Mouse (Mus musculus) granulocyte monocyte progenitor cell, adult 5-6 weeks (primary cell): ENCODE measurements around the gene Hist1h2bp. TPM values are rescaled to one million over a fixed set of nuclear protein-coding genes. Genes with fewer than 3 reads are reported as not detected.

ENCODE experiments used
- ATAC-seq: replicated peaks from 2 replicates; pipeline ENCODE4 v1.8.0; 2016; ENCODE audit warnings: mild to moderate bottlenecking, moderate TSS enrichment, inconsistent platforms; ENCODE audit not compliant: poor library complexity, severe bottlenecking
- total RNA-seq, 2 experiments: library from RNA; stranded (forward) in 1 of 2; stranded (reverse) in 1 of 2; fragments of 200-712, 200-1000 nt in 1 of 2; fragments of >200 nt in 1 of 2; fragmentation: Nextera tagmentation in 1 of 2; gene quantifications; 2 replicates each; pipeline ENCODE4 v1.2.3; 2014 to 2017

Gene Hist1h2bp
- total RNA-seq (2014; fragmentation: Nextera tagmentation), result 8.8 and 28.0 TPM in 2 replicates
- 41.2 and 55.0 TPM in 2 replicates for total RNA-seq (2017)

DNA sequence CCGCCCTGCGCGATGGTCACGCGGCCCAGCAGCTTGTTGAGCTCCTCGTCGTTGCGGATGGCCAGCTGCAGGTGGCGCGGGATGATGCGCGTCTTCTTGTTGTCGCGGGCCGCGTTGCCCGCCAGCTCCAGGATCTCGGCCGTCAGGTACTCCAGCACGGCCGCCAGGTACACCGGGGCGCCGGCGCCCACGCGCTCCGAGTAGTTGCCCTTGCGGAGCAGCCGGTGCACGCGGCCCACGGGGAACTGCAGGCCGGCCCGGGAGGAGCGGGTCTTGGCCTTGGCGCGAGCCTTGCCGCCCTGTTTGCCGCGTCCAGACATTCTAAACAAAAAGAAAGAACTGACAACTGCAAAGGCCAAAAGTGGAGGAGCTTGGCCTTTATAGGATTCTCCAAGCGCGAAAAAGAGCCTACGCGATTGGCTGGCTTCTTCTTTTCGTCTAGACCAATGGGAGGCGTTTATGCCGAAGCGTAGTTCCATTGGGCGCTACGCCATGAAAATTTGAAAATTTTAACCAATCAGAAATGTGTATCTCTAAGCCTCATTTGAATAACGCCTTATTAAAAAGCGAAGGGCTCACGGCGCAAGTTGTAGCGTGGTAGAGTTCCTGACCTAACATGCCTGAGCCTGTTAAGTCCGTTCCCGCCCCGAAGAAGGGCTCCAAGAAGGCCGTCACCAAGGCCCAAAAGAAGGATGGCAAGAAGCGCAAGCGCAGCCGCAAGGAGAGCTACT is at the start of gene Hist1h2bp, which contains the start of gene Hist1h2an:
Gene Hist1h2bp (plus strand): TSS at position 563 of the 731 bp plus-strand sequence.
Gene Hist1h2an (minus strand): TSS at position 320 of the 731 bp plus-strand sequence.
- peak; percentile 82 for ATAC-seq

DNA sequence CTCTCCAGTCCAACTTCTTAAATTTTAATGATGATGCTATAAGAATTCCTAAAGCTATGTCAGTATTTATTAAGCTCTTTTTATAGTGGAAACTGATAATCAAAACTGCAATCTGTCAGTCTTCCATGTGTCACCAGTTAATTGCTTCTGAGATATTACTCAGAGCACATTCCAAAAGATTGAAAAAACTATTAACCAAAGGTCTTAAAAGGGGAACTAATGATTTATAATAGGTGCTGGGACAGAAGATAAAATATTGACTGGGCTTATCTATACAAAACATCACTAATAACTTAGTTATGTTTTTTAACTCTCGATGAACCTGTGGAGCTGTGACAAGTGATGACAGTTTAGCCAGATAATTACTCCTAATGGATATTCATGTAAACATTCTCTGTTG is 42.3 kb upstream of the Hist1h2bp start:
- no peak for ATAC-seq

DNA sequence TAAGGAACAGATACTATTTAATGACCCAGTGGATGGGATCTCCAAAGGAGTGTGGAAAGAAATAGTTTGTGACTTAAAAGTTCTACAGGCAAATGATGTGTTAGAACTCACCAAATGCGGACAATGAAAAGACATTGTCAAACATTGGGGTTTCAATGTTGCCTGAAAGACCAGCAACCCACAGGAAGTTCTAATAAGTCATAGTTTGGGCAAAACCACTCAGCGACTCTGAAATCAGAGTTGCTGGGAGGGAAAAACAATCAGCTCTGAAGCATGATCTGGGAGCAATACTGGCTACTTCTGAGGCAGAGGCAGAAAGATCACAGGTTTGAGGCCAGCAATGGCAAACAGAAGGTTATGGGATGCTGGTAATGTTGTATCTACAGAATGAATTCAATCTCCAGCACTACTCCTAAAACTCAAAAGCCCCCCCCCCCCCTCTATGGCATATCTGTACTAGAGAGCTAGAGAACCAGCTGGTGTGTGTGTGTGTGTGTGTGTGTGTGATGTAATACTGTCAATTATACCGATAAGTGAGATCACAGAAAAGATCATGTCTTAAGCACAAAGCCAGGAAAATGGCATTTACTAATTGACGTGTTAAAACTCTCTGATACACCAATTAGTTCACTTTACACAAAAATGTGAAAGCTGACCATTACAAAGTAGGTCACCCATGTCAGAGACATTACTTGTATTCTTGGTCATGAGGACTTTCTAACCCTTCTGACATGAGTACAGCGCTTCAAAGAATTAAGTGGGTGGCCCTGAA is 37.7 kb upstream of the Hist1h2bp start:
- no peak for ATAC-seq

DNA sequence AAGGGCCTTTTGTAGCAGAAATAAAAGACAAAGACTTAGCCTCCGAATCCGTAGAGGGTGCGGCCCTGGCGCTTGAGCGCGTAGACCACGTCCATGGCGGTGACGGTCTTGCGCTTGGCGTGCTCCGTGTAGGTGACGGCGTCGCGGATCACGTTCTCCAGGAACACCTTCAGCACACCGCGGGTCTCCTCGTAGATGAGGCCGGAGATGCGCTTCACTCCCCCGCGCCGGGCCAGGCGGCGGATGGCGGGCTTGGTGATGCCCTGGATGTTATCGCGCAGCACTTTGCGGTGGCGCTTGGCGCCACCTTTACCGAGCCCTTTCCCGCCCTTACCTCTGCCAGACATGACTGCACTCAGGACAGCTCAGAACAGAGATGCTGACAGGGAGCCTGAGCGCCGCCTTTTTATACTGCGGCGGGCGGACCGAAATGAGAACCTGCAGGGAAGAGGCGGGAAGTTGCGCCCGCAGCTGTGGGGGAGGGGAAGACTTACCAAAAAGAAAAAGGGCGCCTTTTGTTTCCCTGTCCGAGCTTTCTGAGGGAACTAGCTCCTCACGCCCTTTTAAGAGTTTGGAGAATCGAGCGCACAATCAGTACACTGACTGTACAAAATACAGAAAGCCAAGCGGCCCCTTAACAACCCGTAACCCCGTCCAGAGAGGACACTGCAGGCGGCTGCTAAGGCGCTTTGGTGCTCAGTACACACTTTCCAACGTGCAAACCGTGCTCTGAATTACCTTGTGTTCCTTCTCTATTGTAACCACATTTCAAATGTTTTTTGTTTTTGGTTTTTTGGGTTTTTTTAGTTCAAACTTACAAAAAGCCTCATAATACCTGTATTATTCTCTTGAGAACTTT is 36.9 kb upstream of the Hist1h2bp start, which contains the start of gene Hist1h4k:
Gene Hist1h4k (minus strand): TSS at position 347 of the 859 bp plus-strand sequence.
- peak; percentile 62 for ATAC-seq

DNA sequence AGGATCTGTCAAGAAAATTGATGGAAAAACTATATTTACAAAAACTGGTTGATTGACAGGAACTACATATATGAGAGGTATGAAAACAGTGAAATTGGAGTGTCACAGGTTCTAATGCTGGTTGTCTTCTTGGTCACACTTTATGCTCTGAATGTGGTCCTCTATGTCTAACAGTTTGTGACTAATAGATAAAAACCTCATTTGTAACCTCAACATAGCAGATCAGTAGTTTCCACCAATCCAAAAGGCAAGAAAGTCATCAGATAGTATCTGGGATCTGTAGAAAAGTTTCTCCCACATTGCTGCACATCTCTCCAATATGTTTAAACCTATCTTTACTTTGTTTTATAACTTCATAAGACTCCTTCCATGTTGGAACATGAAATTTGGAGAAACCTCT is 35.8 kb upstream of the Hist1h2bp start:
- ATAC-seq, result no peak

DNA sequence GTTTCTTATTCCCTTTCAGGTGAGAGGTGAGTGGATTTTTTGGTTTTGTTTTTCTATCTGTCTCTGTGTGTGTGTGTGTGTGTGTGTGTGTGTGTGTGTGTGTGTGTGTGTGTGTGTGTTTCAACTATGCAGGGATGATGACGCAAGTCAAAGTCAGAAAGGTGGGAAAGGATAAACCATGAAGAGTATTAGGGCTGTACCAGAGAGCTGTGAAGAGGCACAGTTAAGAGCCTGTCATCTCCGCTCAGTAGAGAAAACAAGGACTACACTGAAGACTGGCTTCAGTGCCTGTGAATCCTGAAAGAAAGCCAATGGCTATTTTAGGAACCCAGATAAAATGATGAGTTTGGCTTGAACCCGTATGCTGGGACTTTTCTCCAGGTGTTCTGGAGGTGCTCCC is 35.4 kb upstream of the Hist1h2bp start:
- ATAC-seq, result no peak

DNA sequence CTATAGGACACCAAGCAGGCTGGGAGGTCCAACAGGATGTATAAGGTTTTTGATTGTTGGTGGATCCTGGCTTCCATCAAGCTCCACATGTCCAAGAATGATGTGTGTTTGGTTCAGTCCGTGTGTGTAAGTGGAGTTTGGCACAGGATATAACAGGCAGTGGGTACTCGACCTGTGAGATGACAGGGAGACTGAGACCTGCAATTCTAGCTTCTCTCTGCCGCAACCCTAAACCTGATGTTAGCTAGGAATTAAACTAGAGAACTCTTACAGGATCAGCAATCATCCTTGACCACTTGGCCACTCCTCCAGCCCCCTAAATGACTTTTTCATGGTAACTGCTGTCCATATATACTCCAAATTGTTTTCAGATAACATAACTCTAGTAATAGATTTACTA is 34.9 kb upstream of the Hist1h2bp start:
- no peak for ATAC-seq

DNA sequence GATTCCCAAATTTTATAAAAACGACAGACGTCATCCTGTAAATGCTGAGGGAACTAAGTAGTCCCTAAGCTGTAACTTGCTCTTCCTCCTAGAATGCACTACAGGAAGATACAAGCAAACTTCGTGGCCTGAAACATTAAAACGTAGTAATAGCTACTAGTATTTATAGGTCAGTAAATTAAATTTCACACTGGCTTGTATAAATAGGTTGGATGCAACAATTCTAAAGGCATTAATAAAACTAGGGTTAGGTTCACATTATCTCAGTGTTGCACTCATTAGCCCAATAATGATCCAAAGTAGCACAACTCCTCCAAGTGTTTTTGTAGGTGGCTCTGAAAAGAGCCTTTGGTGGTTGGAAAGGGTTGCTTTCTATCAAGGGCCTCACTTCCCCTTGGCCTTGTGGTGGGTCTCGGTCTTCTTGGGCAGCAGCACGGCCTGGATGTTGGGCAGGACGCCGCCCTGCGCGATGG is 34.2 kb upstream of the Hist1h2bp start:
- peak; percentile 25; the same call in 1 of the 2 replicates for ATAC-seq

DNA sequence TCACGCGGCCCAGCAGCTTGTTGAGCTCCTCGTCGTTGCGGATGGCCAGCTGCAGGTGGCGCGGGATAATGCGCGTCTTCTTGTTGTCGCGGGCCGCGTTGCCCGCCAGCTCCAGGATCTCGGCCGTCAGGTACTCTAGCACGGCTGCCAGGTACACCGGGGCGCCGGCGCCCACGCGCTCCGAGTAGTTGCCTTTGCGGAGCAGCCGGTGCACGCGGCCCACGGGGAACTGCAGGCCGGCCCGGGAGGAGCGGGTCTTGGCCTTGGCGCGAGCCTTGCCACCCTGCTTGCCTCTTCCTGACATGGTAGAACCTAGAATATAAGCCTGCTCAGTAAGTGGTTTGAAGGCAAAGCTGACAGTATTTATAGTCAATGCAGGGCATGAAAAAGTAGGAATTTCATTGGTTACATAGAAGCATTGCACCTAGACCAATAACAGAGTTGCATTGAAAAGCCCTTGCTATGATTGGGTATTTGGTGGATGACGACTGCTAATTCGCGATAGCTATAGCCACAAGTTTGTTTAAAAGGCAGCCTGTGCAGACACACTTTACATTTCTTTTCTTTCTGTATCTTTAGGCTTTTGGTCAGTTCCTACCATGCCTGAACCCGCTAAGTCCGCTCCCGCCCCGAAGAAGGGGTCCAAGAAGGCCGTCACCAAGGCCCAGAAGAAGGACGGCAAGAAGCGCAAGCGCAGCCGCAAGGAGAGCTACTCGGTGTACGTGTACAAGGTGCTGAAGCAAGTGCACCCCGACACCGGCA is 33.6 kb upstream of the Hist1h2bp start, which contains the start of the genes Hist1h2ak and Hist1h2bn:
Gene Hist1h2ak (minus strand): TSS at position 304 of the 762 bp plus-strand sequence.
Gene Hist1h2bn (plus strand): TSS at position 600 of the 762 bp plus-strand sequence.
- peak; percentile 78 for ATAC-seq

DNA sequence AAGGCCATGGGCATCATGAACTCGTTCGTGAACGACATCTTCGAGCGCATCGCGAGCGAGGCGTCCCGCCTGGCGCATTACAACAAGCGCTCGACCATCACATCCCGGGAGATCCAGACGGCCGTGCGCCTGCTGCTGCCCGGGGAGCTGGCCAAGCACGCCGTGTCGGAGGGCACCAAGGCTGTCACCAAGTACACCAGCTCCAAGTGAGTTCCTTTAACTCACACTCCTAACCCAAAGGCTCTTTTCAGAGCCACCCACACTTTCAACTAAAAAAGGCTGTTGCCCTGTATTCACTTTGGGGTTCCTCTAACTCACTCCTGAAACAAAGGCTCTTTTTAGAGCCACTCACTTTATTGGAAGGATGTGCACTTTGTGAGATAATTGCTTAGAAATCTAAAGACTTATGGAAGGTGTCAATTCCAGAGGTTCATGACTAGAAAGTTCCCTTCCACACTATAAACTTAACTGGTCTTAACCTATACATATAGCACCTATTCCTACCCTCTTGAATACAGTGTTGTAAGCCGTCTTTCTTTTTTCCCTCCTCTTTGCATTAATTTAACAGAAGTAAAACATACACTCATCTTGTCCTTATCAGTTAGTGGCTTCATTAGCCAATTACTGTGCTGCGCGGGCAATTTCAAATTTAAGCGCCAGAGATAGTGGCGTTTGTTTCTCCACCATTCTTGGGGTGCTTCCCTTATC is 32.8 kb upstream of the Hist1h2bp start:
- ATAC-seq, result peak; percentile 21

DNA sequence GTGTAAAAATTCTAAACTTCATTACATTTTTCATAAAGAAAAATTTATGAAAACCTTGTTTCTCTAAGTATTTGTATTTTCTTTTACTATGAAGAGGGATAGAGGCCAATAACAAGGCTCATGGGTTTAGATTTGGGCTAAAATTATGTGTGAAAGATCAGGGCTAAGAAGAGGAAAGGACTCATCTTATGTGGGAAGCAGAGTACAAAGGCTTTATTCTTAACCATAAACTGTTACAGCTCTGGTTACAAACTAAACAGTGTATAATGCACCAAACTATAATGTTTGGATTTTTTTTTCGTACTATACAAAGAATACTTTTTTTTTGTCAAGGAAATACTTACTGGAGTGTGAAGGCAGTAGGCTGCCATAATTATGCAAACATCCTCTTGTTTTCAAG is 31.6 kb upstream of the Hist1h2bp start:
- no peak for ATAC-seq

DNA sequence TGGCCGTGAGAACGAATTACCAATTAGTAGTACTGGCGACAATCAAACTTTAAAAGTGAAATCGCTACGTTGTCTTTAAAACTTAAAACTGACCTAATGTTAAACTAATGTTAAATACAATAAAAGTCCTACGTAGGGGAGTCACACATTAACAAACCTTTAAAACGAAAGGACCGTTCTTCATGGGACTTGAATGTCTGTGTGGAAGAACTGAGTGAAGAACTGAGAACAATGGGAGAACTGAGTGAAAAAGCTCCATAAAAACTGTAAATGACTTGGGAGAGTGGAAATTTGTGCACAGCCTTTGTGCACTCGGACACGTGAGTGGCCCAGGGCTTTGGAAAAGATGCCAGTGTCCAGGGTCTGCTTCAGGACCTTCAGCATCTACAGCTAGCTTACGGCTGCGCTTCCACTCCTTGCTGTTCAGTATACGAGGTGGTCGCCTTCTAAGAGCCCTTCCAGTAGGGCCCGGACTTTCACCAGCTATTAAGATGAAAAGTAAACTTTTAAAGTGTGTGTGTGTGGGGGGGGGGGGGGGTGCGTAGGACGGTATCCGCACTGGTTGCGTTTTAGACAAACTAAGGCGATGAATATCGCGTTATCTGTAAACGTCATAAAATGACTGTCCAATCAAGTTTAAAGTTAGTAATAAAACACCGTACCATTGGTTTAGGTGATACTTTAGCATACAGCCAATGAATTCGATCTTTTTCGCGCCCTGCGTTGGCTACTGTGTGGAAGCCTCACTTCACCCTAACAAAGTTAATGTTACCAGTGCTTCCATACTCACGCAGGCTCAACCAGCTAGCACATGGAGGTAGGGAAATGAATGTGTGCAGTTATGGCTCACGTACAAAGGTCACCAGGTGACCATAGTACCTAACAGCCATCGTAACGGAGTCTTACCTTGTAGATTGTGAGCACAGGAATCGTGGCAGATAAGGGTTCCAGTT is 8.2 kb upstream of the Hist1h2bp start:
- peak; percentile 61 for ATAC-seq

DNA sequence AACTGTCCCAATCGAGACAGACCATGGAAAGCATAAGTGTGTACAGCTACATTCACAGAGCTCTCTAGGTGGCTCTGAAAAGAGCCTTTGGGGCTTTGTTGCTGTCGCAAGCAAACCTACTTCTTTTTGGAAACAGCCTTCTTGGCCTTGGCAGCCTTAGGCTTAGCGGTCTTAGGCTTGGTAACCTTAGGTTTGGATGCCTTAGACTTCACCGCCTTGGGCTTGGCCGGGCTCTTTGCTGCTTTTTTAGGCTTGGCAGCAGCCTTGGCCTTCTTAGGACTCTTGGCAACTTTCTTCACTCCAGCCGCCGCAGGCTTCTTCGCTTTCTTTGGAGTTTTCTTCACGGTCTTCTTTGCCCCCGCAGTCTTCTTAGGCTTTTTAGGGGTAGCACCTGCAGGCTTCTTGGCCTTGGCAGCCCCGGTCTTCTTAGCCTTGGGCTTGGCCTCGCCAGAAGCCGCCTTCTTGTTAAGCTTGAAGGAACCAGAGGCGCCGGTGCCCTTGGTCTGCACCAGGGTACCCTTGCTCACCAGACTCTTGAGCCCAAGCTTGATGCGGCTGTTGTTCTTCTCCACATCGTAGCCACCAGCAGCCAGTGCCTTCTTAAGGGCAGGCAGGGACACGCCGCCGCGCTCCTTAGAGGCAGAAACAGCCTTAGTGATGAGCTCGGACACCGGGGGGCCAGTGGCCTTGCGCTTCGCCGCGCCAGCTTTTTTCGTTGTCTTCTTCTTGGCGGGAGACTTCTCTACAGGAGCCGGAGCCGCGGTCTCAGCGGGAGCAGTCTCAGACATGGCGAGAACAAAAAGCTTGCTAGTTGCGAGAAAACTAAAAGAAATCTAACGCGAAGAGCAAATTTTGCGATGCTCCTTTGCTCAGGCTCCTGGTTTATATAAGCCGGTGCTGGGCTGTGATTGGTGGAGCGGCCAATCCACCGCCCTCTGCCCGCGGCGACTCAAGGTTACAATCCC is 7.2 kb upstream of the Hist1h2bp start, which contains the start of gene Hist1h1b:
Gene Hist1h1b (minus strand): TSS at position 859 of the 965 bp plus-strand sequence.
- ATAC-seq, result peak; percentile 51

DNA sequence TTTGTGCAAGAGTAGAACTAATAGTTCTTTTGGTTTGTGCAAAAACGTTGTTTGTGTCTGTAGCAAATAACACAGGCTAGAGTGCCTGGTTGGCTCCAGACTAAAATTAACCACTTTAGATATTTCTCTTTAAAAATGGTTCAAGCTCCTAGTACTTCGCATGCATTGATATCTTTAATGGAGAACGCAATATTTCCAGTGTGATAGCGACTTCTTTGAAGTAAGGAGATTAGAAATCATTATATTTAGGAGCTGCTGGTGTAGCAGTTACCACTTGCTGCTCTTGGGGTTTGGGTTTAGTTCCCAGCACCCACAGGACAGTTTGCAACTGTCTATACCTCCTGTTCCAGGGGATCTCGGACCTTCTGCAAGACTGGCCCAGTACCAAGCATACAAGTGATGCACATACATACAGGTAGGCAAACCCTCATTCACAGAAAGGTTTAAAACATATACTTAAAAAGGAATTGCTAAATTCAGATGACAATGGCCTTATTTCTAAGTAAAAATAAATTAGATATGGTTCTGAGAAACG is 6.2 kb upstream of the Hist1h2bp start:
- ATAC-seq, result no peak

DNA sequence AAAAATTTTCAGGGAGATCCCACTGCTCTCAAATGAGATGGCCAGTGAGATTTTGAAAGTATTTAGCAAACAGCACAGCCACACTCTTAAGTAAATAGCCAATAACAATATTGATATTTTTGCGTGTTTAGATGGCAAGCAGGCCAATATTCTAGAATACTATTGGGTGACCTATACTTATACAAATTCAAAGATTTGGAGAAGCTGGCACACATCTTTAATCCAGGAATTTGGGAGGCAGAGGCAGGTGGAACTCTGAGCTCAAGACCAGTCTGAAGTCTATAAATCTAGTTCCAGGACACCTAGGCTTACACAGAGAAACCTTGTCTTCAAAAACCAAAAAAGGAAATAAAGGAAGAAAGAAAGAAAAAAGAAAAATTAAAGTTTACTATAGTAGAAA is 5.6 kb upstream of the Hist1h2bp start:
- no peak for ATAC-seq
